Mouse (Mus musculus): ENCODE results near the gene Col23a1. TPM values are rescaled to one million over a fixed set of nuclear protein-coding genes. Genes with fewer than 3 reads are reported as not detected.

The Col23a1 gene
- polyA plus RNA-seq, 1 experiment from 2014 or later: 0.15 TPM

- no peak for ATAC-seq (ENCODE audit: low read depth)
- no peaks in the 10 kb centered on the region for H3K9me3 ChIP-seq (replicated peaks; ENCODE audit: control insufficient read depth, low read length)
- no peaks in the 10 kb centered on the region; the same call in 1 of the 2 replicates for H3K27me3 ChIP-seq (ENCODE audit: control insufficient read depth, insufficient read depth, low read depth, low read length)
- no peak overlapping the region for H3K9ac ChIP-seq (ENCODE audit: low read depth, low read length)
- H3K27ac ChIP-seq (ENCODE audit: low read length): no peak overlapping the region
- no peaks in the 10 kb centered on the region for H3K4me1 ChIP-seq (ENCODE audit: control insufficient read depth, low read depth, low read length)
- no peak overlapping the region for H3K4me3 ChIP-seq (ENCODE audit: low read depth, low read length)
- H3K4me2 ChIP-seq (ENCODE audit: low read depth, low read length): no peak overlapping the region
- H3K36me3 ChIP-seq (ENCODE audit: control insufficient read depth, insufficient read depth): no peaks in the 10 kb centered on the region
- 57% methylated on average over 3 of the region's 3 CpGs for WGBS (ENCODE audit: insufficient replicate concordance)
These were observed 100.8 kb downstream of the Col23a1 start for GRCm38 (mm10) chr11:51390521-51390920.

GRCm38 (mm10) chr11:51391548-51391947, 101.8 kb downstream of the Col23a1 start:
- Histone ChIP-seq H3K9ac (ENCODE audit: low read depth, low read length) (no peak overlapping the region), H3K4me2 (ENCODE audit: low read depth, low read length) (no peak overlapping the region), H3K4me1 (ENCODE audit: control insufficient read depth, low read depth, low read length) (no peaks in the 10 kb centered on the region), H3K27me3 (ENCODE audit: control insufficient read depth, insufficient read depth, low read depth, low read length) (no peaks in the 10 kb centered on the region; the same call in 1 of the 2 replicates), H3K27ac (ENCODE audit: low read length) (no peak overlapping the region), H3K9me3 (replicated peaks; ENCODE audit: control insufficient read depth, low read length) (no peaks in the 10 kb centered on the region), H3K36me3 (ENCODE audit: control insufficient read depth, insufficient read depth) (no peaks in the 10 kb centered on the region), H3K4me3 (ENCODE audit: low read depth, low read length) (no peak overlapping the region)
- WGBS (ENCODE audit: insufficient replicate concordance): 64% methylated on average over 4 of the region's 4 CpGs
- no peak for ATAC-seq (ENCODE audit: low read depth)

- H3K36me3 ChIP-seq (ENCODE audit: control insufficient read depth, insufficient read depth): no peaks in the 10 kb centered on the region
- no peak for ATAC-seq (ENCODE audit: low read depth)
- H3K4me3 ChIP-seq (ENCODE audit: low read depth, low read length): no peak overlapping the region
- no peak overlapping the region for H3K27ac ChIP-seq (ENCODE audit: low read length)
- no peaks in the 10 kb centered on the region for H3K4me1 ChIP-seq (ENCODE audit: control insufficient read depth, low read depth, low read length)
- no peak overlapping the region for H3K4me2 ChIP-seq (ENCODE audit: low read depth, low read length)
- 68% methylated on average over 9 of the region's 9 CpGs for WGBS (ENCODE audit: insufficient replicate concordance)
- no peaks in the 10 kb centered on the region for H3K9me3 ChIP-seq (replicated peaks; ENCODE audit: control insufficient read depth, low read length)
- H3K9ac ChIP-seq (ENCODE audit: low read depth, low read length): no peak overlapping the region
- no peaks in the 10 kb centered on the region for H3K27me3 ChIP-seq (ENCODE audit: control insufficient read depth, insufficient read depth, low read depth, low read length)
These were observed 104.7 kb downstream of the Col23a1 start for GRCm38 (mm10) chr11:51394301-51394865.

- Histone ChIP-seq H3K4me2 (ENCODE audit: low read depth, low read length) (no peak overlapping the region), H3K9me3 (replicated peaks; ENCODE audit: control insufficient read depth, low read length) (no peaks in the 10 kb centered on the region), H3K36me3 (ENCODE audit: control insufficient read depth, insufficient read depth) (no peaks in the 10 kb centered on the region), H3K9ac (ENCODE audit: low read depth, low read length) (no peak overlapping the region), H3K27me3 (ENCODE audit: control insufficient read depth, insufficient read depth, low read depth, low read length) (no peaks in the 10 kb centered on the region), H3K4me3 (ENCODE audit: low read depth, low read length) (no peak overlapping the region), H3K4me1 (ENCODE audit: control insufficient read depth, low read depth, low read length) (peaks cover 18% of the 10 kb centered on the region), H3K27ac (ENCODE audit: low read length) (no peak overlapping the region)
- 57% methylated on average over 2 of the region's 2 CpGs for WGBS (ENCODE audit: insufficient replicate concordance)
- ATAC-seq (ENCODE audit: low read depth): no peak
These were observed 106.7 kb downstream of the Col23a1 start for GRCm38 (mm10) chr11:51396451-51396850.

- Histone ChIP-seq H3K9ac (ENCODE audit: low read depth, low read length) (no peak overlapping the region), H3K27me3 (ENCODE audit: control insufficient read depth, insufficient read depth, low read depth, low read length) (no peaks in the 10 kb centered on the region), H3K36me3 (ENCODE audit: control insufficient read depth, insufficient read depth) (no peaks in the 10 kb centered on the region), H3K4me3 (ENCODE audit: low read depth, low read length) (no peak overlapping the region), H3K27ac (ENCODE audit: low read length) (no peak overlapping the region), H3K4me1 (ENCODE audit: control insufficient read depth, low read depth, low read length) (peaks cover 25% of the 10 kb centered on the region), H3K4me2 (ENCODE audit: low read depth, low read length) (no peak overlapping the region), H3K9me3 (replicated peaks; ENCODE audit: control insufficient read depth, low read length) (no peaks in the 10 kb centered on the region)
- ATAC-seq (ENCODE audit: low read depth): no peak
- 80% methylated on average over 5 of the region's 5 CpGs for WGBS (ENCODE audit: insufficient replicate concordance)
These were observed 108.4 kb downstream of the Col23a1 start for GRCm38 (mm10) chr11:51398084-51398483.

- Histone ChIP-seq H3K9me3 (replicated peaks; ENCODE audit: control insufficient read depth, low read length) (no peaks in the 10 kb centered on the region), H3K27me3 (ENCODE audit: control insufficient read depth, insufficient read depth, low read depth, low read length) (no peaks in the 10 kb centered on the region), H3K4me3 (ENCODE audit: low read depth, low read length) (no peak overlapping the region), H3K36me3 (ENCODE audit: control insufficient read depth, insufficient read depth) (no peaks in the 10 kb centered on the region), H3K9ac (ENCODE audit: low read depth, low read length) (no peak overlapping the region; the same call in 1 of the 2 replicates), H3K4me2 (ENCODE audit: low read depth, low read length) (peak overlapping the region; percentile 17; the same call in 1 of the 2 replicates), H3K4me1 (ENCODE audit: control insufficient read depth, low read depth, low read length) (peaks cover 48% of the 10 kb centered on the region), H3K27ac (ENCODE audit: low read length) (peak overlapping the region; percentile 77)
- 45% methylated on average over 11 of the region's 11 CpGs for WGBS (ENCODE audit: insufficient replicate concordance)
- peak; percentile 80 for ATAC-seq (ENCODE audit: low read depth)
These were observed 110.6 kb downstream of the Col23a1 start for GRCm38 (mm10) chr11:51400356-51400755.

GRCm38 (mm10) chr11:51401481-51402128, 111.9 kb downstream of the Col23a1 start:
- H3K36me3 ChIP-seq (ENCODE audit: control insufficient read depth, insufficient read depth): no peaks in the 10 kb centered on the region
- WGBS (ENCODE audit: insufficient replicate concordance): 77% methylated on average over 10 of the region's 10 CpGs
- no peak overlapping the region for H3K4me2 ChIP-seq (ENCODE audit: low read depth, low read length)
- no peak overlapping the region for H3K27ac ChIP-seq (ENCODE audit: low read length)
- no peak overlapping the region for H3K4me3 ChIP-seq (ENCODE audit: low read depth, low read length)
- H3K9me3 ChIP-seq (replicated peaks; ENCODE audit: control insufficient read depth, low read length): no peaks in the 10 kb centered on the region
- H3K9ac ChIP-seq (ENCODE audit: low read depth, low read length): no peak overlapping the region
- no peaks in the 10 kb centered on the region for H3K27me3 ChIP-seq (ENCODE audit: control insufficient read depth, insufficient read depth, low read depth, low read length)
- no peak for ATAC-seq (ENCODE audit: low read depth)
- peaks cover 55% of the 10 kb centered on the region for H3K4me1 ChIP-seq (ENCODE audit: control insufficient read depth, low read depth, low read length)

GRCm38 (mm10) chr11:51403886-51404285, 114.2 kb downstream of the Col23a1 start:
- Histone ChIP-seq H3K9ac (ENCODE audit: low read depth, low read length) (no peak overlapping the region), H3K36me3 (ENCODE audit: control insufficient read depth, insufficient read depth) (no peaks in the 10 kb centered on the region), H3K4me1 (ENCODE audit: control insufficient read depth, low read depth, low read length) (peaks cover 63% of the 10 kb centered on the region), H3K4me2 (ENCODE audit: low read depth, low read length) (0 out of 2 replicates have a peak overlapping the region, but pooled peaks have one; percentile 1), H3K27me3 (ENCODE audit: control insufficient read depth, insufficient read depth, low read depth, low read length) (no peaks in the 10 kb centered on the region), H3K27ac (ENCODE audit: low read length) (peak overlapping the region; percentile 66), H3K4me3 (ENCODE audit: low read depth, low read length) (no peak overlapping the region), H3K9me3 (replicated peaks; ENCODE audit: control insufficient read depth, low read length) (no peaks in the 10 kb centered on the region)
- WGBS (ENCODE audit: insufficient replicate concordance): 30% methylated on average over 2 of the region's 2 CpGs
- peak; percentile 83 for ATAC-seq (ENCODE audit: low read depth)

GRCm38 (mm10) chr11:51404865-51405440, 115.2 kb downstream of the Col23a1 start:
- Histone ChIP-seq H3K4me1 (ENCODE audit: control insufficient read depth, low read depth, low read length) (peaks cover 65% of the 10 kb centered on the region), H3K36me3 (ENCODE audit: control insufficient read depth, insufficient read depth) (no peaks in the 10 kb centered on the region), H3K4me2 (ENCODE audit: low read depth, low read length) (peak overlapping the region; percentile 58), H3K9ac (ENCODE audit: low read depth, low read length) (peak overlapping the region; percentile 52), H3K9me3 (replicated peaks; ENCODE audit: control insufficient read depth, low read length) (no peaks in the 10 kb centered on the region), H3K4me3 (ENCODE audit: low read depth, low read length) (peak overlapping the region; percentile 33), H3K27ac (ENCODE audit: low read length) (peak overlapping the region; percentile 66), H3K27me3 (ENCODE audit: control insufficient read depth, insufficient read depth, low read depth, low read length) (no peaks in the 10 kb centered on the region)
- WGBS (ENCODE audit: insufficient replicate concordance): 48% methylated on average over 5 of the region's 5 CpGs
- ATAC-seq (ENCODE audit: low read depth): peak; percentile 72
